Mouse (Mus musculus): ENCODE data around the gene Bad. TPM values are rescaled to one million over a fixed set of nuclear protein-coding genes. Genes with fewer than 3 reads are reported as not detected.

The Bad gene
- polyA plus RNA-seq, 1 experiment from 2014 or later = 75.5 TPM

DNA sequence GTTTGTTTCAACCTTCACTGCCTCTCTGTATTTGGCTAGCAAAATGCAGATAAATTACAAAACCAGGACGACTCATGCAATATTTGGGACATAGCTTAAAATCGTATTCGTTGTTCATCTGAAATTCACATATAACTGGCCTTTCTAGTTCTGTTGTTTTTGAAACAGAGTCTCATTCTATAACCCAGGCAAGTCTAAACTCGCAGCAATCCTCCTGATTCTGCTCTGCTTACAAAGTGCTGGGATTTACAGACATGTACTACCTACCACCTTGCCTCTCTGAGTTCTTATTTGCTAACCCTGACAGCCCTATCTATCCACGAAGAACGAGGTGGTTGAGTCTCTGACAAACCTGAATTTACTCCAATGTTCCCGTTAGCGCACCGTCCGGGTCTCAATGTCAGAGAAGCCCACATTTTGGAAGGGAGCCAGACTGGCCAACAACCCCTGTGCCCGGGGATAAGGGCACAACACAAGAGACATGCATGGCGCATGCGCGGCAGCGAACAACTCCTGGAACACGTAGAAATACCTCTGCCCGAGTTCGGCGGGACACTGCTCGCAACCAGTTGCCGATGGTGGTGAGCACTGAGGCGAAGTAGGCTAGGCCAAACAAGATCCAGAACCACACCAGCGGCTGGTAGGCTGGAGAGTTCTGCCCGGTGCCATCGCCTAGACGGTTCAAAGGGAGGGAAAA is 15.0 kb upstream of the Bad start:
- H3K9me3 ChIP-seq (replicated peaks) = no peaks in the 10 kb centered on the region
- no peak for ATAC-seq (replicated peaks; ENCODE audit: low FRiP score)
- no peaks in the 10 kb centered on the region for H3K36me3 ChIP-seq
- peaks cover 41% of the 10 kb centered on the region for H3K4me1 ChIP-seq
- peak overlapping the region; percentile 39 for H3K4me2 ChIP-seq
- H3K27me3 ChIP-seq = peaks cover 89% of the 10 kb centered on the region
- 10% methylated on average over 26 of the region's 26 CpGs for WGBS
- no peak overlapping the region for H3K9ac ChIP-seq
- H3K27ac ChIP-seq = no peak overlapping the region
- H3K4me3 ChIP-seq (replicated peaks) = peak overlapping the region; percentile 24

DNA sequence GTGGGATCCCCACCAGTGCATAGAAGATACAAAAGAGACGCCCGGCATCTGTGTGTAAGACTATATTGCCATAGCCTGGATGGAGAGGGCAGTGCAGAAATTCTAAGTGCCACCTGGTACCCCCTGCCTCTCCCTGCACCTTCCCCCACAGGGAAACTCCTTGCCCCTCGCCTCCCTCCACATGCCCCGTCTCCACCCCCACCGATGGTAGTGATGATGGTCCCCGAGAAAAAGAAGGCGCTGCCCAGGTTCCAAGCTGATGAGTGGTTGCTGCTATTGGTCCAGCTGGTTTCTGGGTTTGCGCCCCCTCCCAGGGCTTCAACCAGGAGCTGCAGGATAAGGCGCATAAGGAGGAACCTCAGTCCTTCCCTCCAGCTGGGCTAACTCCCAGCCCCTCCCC is 13.6 kb upstream of the Bad start:
- Histone ChIP-seq H3K9me3 (replicated peaks) (no peaks in the 10 kb centered on the region), H3K27me3 (peaks cover 97% of the 10 kb centered on the region), H3K4me3 (replicated peaks) (no peak overlapping the region), H3K27ac (no peak overlapping the region), H3K36me3 (no peaks in the 10 kb centered on the region), H3K4me2 (no peak overlapping the region), H3K9ac (no peak overlapping the region), H3K4me1 (peaks cover 34% of the 10 kb centered on the region)
- ATAC-seq (replicated peaks; ENCODE audit: low FRiP score) = no peak
- WGBS = 15% methylated on average over 9 of the region's 9 CpGs

DNA sequence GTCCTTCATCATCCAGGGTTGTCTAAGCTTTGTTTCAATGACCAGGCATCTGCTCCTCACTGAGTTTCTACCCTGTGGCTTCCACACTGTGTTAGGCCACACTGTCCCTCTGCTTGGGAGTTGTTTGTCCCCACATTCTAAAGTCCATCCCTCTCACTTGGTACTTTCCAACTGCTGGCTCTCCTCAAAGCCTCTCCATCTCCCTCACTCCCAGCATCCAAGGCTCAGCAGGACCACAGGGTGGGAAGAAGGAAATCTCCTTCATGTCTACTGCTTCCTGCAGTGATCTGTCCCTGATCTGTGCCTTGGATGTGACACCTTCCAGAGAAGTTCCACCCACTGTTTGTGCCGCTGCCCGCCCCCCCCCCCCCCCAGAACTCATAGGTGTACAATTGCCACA is 10.7 kb upstream of the Bad start:
- H3K4me2 ChIP-seq = no peak overlapping the region
- H3K4me3 ChIP-seq (replicated peaks) = no peak overlapping the region
- no peak overlapping the region for H3K27ac ChIP-seq
- peaks cover 33% of the 10 kb centered on the region for H3K4me1 ChIP-seq
- no peak overlapping the region for H3K9ac ChIP-seq
- no peaks in the 10 kb centered on the region for H3K36me3 ChIP-seq
- H3K9me3 ChIP-seq (replicated peaks) = no peaks in the 10 kb centered on the region
- no peak for ATAC-seq (replicated peaks; ENCODE audit: low FRiP score)
- peaks cover 97% of the 10 kb centered on the region for H3K27me3 ChIP-seq
- 0% methylated on average over 2 of the region's 2 CpGs for WGBS

DNA sequence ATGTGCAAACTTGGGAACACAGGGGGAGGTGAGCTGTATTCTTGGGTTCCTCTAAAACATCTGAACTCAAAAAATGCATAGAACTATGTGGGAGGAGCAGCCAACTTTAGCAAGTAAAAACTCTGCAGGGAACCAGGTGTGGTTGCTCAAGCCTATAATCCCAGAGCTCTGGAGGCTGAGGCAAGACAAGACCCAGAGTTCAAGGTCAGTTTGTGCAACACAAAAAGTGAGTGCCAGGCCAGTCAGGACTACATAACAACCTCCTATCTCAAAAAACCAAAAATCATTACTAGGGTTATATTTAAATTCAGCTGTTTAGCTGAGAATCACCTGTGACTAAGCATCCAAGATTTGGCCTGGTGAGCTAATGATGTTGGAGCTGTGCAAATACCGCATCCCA is 9.6 kb upstream of the Bad start:
- 41% methylated on average over 1 of the region's 1 CpGs for WGBS
- ATAC-seq (replicated peaks; ENCODE audit: low FRiP score) = no peak
- H3K4me1 ChIP-seq = peaks cover 24% of the 10 kb centered on the region

DNA sequence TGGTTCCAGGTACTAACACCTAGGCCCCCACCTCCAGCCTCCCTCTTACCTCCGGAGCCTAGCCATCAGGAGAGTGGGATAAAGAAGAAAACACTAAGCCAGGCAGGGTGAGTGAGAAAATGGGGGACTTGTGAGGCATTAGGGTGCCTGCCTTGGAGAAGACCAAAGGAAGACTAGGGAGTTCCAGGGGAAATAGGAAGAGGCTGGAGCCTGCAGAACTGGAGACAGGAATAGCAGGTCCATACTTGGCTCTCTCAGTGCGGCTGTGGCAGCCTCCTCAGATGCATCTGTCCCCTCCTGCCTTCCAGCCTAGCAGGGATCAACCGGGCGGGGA is 8.6 kb upstream of the Bad start:
- Histone ChIP-seq H3K9ac (no peak overlapping the region), H3K9me3 (replicated peaks) (no peaks in the 10 kb centered on the region), H3K36me3 (no peaks in the 10 kb centered on the region), H3K4me2 (peak overlapping the region; percentile 84), H3K27ac (no peak overlapping the region), H3K4me3 (replicated peaks) (peak overlapping the region; percentile 46), H3K4me1 (peaks cover 21% of the 10 kb centered on the region), H3K27me3 (peaks cover 81% of the 10 kb centered on the region)
- no peak; the same call in 1 of the 2 replicates for ATAC-seq (replicated peaks; ENCODE audit: low FRiP score)
- 37% methylated on average over 4 of the region's 4 CpGs for WGBS

More for the DNA sequence above, 9.6 kb upstream of the Bad start:
- no peak overlapping the region for H3K9ac ChIP-seq
- no peaks in the 10 kb centered on the region for H3K36me3 ChIP-seq
- peaks cover 91% of the 10 kb centered on the region for H3K27me3 ChIP-seq
- no peak overlapping the region for H3K27ac ChIP-seq
- no peak overlapping the region for H3K4me2 ChIP-seq
- no peak overlapping the region for H3K4me3 ChIP-seq (replicated peaks)
- no peaks in the 10 kb centered on the region for H3K9me3 ChIP-seq (replicated peaks)

DNA sequence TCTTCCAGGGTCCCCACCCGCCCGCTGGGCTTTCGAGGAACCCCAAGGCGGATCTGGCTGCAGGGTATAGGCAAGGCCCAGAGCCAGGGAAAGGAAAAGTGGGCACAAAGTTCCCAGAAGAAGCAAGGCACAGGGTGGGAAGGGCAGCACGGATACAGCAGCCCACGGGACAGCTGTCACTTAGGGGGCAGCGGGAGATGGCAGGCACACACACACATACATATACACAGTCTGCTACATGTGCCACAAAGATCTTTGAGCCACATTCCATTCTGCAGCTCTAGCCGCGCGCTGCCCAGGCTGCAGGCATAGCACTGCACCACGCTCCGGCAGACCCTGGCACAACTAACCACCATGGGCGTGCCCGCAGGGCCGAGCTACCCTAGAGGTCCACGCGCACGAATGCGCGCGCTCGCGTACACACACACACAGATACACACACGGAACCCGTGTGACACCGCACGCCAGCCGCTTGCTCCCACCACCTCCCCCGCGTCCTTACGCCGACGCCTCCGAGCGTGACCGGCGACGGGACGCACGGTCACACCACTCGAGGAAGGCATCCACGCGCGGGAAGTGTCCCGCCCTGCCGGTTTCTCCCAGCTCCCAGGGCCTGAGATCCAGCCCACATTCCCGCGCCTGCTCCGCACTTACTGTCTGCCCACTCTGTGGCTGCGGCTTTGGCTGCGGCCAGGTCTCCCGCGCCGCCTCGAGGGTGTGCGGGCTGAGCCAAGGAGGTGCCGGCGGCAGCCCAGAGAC is 8.0 kb upstream of the Bad start:
- Histone ChIP-seq H3K27me3 (peaks cover 75% of the 10 kb centered on the region), H3K36me3 (no peaks in the 10 kb centered on the region), H3K9ac (peak overlapping the region; percentile 27), H3K4me1 (peaks cover 24% of the 10 kb centered on the region), H3K9me3 (replicated peaks) (no peaks in the 10 kb centered on the region), H3K4me2 (peak overlapping the region; percentile 84), H3K4me3 (replicated peaks) (peak overlapping the region; percentile 46), H3K27ac (no peak overlapping the region)
- 3% methylated on average over 57 of the region's 58 CpGs for WGBS
- ATAC-seq (replicated peaks; ENCODE audit: low FRiP score) = peak; percentile 44; the same call in 1 of the 2 replicates

DNA sequence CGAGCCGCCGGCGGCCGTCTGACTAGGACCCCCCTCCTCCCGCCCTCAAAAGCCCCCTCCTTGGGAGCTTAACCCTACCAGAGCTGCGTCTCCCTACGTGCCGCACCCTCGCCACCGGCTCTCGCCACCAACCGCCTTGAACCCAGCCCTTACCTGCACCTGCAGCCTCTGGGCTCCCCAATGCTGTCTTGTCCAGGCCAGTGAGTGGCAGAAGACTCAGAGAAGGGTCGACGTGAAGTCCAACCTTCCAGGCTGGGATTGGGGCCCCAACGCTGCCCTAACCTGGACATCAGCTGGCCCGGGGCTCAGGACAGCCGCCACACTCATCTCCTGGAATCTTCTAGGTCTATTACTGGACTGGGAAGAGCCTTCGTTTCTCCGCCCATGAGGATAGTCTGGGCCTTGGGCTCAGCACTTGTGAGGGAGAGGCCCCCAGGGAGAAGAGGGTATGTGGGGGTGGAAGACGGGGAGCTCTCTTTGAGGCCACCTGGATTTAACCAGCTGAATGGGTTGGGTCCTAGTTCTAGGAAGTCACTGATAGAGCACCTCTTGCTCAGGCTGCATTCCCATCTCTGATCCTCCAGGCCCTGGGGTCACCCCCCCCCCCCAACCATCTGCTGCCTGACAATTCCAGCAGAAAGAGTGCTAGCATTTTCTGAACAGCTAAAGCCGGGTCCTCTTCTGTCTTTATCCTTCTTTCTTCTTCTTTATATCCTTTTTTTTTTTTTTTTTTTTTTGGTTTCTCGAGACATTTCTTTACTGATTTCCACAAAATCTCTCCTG is 7.3 kb upstream of the Bad start, which contains the start of gene Kcnk4:
TSS of gene Kcnk4 (minus strand) at position 321 of the 783 bp plus-strand sequence.
- peaks cover 24% of the 10 kb centered on the region for H3K4me1 ChIP-seq
- no peaks in the 10 kb centered on the region for H3K9me3 ChIP-seq (replicated peaks)
- no peaks in the 10 kb centered on the region for H3K36me3 ChIP-seq
- H3K4me3 ChIP-seq (replicated peaks) = peak within 1 kb of the TSS; percentile 46
- H3K27ac ChIP-seq = no peak within 1 kb of the TSS
- H3K4me2 ChIP-seq = peak within 1 kb of the TSS; percentile 84
- H3K27me3 ChIP-seq = peaks cover 68% of the 10 kb centered on the region
- ATAC-seq (replicated peaks; ENCODE audit: low FRiP score) = no peak
- 9% methylated on average over 23 of the region's 23 CpGs for WGBS
- H3K9ac ChIP-seq = peak within 1 kb of the TSS; percentile 27

DNA sequence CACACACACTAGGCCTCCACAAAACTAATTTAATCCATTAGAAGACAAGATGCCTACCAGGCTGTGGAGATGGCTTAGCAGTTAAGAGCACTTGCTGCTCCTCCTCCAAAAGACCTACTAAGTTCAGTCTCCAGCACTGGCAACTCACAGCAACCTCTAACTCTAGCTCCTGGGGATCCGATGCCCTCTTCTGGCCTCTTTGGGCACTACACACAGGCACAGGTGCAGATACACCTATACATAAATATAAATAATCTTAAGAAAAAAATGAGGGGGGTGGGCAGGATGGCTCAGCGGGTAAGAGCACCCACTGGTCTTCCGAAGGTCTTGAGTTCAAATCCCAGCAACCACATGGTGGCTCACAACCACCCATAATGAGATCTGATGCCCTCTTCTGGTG is 5.4 kb upstream of the Bad start:
- Histone ChIP-seq H3K4me1 (peaks cover 38% of the 10 kb centered on the region), H3K9me3 (replicated peaks) (no peaks in the 10 kb centered on the region), H3K4me2 (no peak overlapping the region), H3K4me3 (replicated peaks) (no peak overlapping the region), H3K9ac (no peak overlapping the region), H3K27me3 (peaks cover 51% of the 10 kb centered on the region), H3K27ac (no peak overlapping the region), H3K36me3 (no peaks in the 10 kb centered on the region)
- 26% methylated on average over 3 of the region's 3 CpGs for WGBS
- ATAC-seq (replicated peaks; ENCODE audit: low FRiP score) = no peak

DNA sequence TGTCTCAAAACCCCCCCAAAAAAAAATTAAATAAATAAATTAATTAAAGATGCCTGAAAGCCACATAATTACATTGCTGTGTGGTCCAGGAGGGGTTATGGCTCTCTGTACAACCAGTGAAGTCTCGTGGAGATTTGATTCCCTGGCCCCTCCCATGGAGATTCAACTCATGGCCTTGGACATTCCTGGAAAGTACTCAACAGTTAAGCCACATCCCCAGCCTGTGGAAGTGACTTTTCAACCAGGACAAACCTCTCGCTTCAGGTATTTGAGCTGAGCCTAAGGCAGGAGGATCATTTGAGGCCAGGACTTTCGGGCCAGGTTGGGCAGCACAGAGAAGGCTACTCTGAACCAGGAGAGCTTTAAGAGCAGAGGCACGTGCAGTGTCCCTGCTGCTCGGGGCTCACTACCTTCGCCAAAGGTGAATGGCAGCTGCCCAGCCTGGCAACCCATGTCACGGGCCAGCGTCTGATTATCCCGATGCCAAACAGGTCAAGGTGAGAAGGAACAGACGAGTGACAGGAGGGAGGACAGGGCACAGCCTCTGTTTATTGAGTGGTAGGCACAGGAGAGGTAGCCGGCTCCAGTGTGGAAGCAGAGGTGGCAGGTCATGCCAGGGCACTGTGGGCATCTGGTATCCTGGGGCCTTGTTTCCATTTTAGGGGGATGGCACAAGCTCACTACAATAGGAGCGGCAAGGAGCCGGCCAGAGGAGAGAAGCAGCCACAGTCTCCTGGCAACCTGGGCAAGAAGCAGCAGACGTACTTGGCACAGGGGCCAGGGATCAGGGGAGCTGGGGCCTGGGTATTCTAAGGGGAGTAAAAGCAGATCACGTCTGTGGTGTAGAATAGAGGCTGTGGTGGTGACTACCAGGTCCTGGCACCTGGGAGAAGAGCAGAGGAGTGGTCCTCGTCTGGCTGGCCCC is 3.9 kb upstream of the Bad start:
- Histone ChIP-seq H3K27me3 (peaks cover 36% of the 10 kb centered on the region), H3K4me2 (no peak overlapping the region), H3K9ac (no peak overlapping the region), H3K4me3 (replicated peaks) (no peak overlapping the region), H3K9me3 (replicated peaks) (no peaks in the 10 kb centered on the region), H3K4me1 (peaks cover 40% of the 10 kb centered on the region), H3K36me3 (no peaks in the 10 kb centered on the region), H3K27ac (no peak overlapping the region)
- no peak for ATAC-seq (replicated peaks; ENCODE audit: low FRiP score)
- WGBS = 75% methylated on average over 16 of the region's 16 CpGs

DNA sequence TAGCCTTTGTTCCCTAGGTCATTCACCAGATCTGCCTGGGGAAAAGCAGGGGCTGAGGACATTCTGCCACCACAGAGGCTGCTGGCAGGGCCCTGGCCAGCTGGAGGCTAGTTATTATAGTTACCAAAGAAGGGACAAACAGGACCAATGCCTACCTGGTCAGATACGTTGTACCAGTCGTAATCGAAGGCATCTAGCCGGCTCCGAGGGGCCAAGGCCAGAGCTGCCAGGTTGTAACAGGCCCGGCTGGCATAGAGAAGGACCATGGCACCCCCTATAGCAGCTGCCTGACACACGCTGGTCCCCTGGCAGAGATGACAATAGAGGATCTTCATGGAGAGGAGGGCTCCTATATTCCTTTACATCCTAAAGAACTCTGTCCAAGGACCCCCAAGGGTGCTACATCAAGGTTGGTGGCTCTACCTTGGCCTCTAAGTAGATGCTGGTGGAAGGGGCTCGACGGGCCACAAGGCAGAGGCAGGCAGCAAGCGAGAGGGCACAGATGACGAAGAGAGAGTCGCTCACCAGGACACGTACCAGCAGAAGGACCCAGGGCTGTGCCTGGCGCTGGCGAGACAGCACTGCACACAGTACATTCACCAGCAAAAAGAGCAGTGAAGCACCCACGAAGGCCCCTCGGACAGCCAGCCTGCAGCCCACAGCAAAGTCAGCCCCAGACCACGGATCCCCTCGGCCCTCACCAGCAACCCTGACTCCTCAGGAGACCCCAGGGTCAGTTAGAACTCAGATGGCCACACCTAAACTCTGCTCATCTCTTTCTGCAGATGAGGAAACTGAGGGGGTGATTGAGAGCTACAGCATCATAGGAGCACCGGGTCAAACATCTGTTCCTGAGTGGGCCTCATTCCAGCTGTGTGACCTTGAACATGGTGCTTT is 2.3 kb upstream of the Bad start:
- no peak overlapping the region for H3K4me3 ChIP-seq (replicated peaks)
- ATAC-seq (replicated peaks; ENCODE audit: low FRiP score) = no peak
- peaks cover 34% of the 10 kb centered on the region for H3K4me1 ChIP-seq
- H3K9ac ChIP-seq = no peak overlapping the region; the same call in 1 of the 2 replicates
- no peaks in the 10 kb centered on the region for H3K9me3 ChIP-seq (replicated peaks)
- H3K27me3 ChIP-seq = peaks cover 21% of the 10 kb centered on the region
- 90% methylated on average over 20 of the region's 20 CpGs for WGBS
- H3K4me2 ChIP-seq = peak overlapping the region; percentile 94; the same call in 1 of the 2 replicates
- no peak overlapping the region for H3K27ac ChIP-seq
- H3K36me3 ChIP-seq = no peaks in the 10 kb centered on the region

Data from kidney, embryonic 15.5 days (tissue).